Mouse (Mus musculus): ENCODE data around the gene Rnf11.

GRCm38 (mm10) chr4:109484621-109485020, at the start of gene Rnf11:
- TF ChIP-seq CTCF (IDR thresholded peaks at IDR 0.05; ENCODE audit: low read depth, low read length), result no peak
- no peak for TF ChIP-seq POLR2A (IDR thresholded peaks at IDR 0.05; ENCODE audit: extremely low read depth, insufficient read depth, low read length)

All from liver, adult 2 months (tissue).